Mouse (Mus musculus) thymus, adult 2 months (tissue): ENCODE data around the gene Arhgap6.

Source experiments
- CTCF ChIP-seq: fragments of 200-500 bp; IDR thresholded peaks from 2 replicates; pipeline ENCODE4 v1.5.1; 2012; ENCODE audit warnings: mild to moderate bottlenecking, control low read depth, low read length, moderate library complexity, borderline replicate concordance; ENCODE audit not compliant: control insufficient read depth, poor library complexity, insufficient read depth; ENCODE audit errors: extremely low read depth
- POLR2A ChIP-seq: fragments of 200-500 bp; IDR thresholded peaks from 2 replicates; pipeline ENCODE4 v1.6.1; 2012; ENCODE audit warnings: mild to moderate bottlenecking, low read length, control low read depth, moderate library complexity; ENCODE audit not compliant: control insufficient read depth, poor library complexity, insufficient read depth; ENCODE audit errors: extremely low read depth

GRCm38 (mm10) chrX:169187100-169187499 lies 392.2 kb downstream of the Arhgap6 start, which contains the start of gene Amelx:
- TF ChIP-seq CTCF (no peak), POLR2A (no peak)
